Mouse (Mus musculus) thymus, postnatal 10 days (tissue): Measurements from ENCODE around the gene Top2b.

ENCODE experiments used
- DNase-seq, 2 experiments: peaks; one replicate each; pipeline ENCODE4 v3.0.0; 2021; ENCODE audit warnings: low spot score in 2 of 2

Top2b gene

GRCm38 (mm10) chr14:16364878-16365337 is at the start of gene Top2b:
Gene Top2b, plus strand, starts transcription at chr14:16365179.
- DNase-seq: peak; percentile 97

- DNase-seq: no peak
Observed at GRCm38 (mm10) chr14:16316715-16317114, 48.3 kb upstream of the Top2b start.

- no peak for DNase-seq
Observed at GRCm38 (mm10) chr14:16319818-16320217, 45.2 kb upstream of the Top2b start.

DNA sequence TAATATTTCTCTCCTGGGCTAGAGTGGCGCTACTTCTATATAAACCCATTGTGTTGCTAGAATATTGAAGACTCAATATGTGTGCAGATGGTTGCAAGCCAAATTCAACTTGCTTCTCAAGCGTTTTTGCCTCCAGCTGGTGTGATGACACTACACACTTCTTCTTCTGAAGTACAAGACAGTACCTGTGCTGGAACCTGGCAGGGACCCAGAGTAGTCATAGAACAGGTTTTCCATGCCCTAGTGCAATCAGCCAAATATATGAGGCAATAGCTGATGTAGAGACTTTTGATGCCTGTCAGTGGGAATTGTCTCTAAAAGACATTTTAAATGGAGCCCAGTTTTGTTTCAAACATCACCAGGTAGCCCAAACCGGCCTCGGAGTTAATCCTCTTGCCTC is 40.6 kb upstream of the Top2b start:
- DNase-seq: no peak

DNA sequence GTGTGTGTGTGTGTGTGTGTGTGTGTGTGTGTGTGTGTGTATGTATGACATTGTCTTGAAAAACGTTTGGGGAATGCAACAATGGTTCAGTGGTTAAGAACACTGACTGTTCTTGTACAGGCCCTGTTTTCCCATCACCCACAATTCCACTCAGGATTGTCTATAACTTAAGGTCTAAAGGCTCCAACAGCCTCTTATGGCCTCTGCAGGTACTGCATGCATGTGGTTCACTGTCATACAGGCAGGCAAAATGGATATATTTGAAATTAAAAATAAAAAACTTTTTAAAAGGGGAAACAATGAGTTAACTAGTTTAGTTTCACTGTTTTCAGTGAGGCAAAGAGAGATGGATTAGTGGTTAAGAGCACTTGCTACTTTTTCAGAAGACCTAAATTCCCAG is 39.8 kb upstream of the Top2b start:
- no peak for DNase-seq

DNA sequence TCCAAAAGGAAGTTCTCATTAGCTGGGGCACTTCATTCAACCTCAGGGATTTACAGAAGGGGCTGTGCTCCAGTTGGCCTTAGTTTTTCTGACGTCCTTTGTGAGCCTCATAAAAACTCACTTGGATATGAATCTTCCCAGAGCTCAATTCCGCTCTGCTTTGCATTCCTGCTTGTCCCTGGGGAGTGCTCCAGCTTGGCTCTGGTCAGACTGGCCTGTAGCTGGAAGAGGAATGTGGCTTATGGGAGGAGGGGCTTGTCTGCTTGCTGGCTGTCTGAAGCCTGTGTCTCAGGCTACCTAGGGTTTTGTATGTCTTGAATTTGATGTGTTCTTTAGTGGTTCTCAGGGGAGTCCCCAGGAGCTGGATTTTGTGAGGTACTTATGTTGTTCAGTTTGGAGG is 36.4 kb upstream of the Top2b start:
- DNase-seq: no peak

GRCm38 (mm10) chr14:16328959-16329480 is 36.0 kb upstream of the Top2b start:
- no peak for DNase-seq

GRCm38 (mm10) chr14:16329756-16330155 is 35.2 kb upstream of the Top2b start:
- DNase-seq: no peak

- peak in 1 of 2 experiments; percentile 38 for DNase-seq
Observed at GRCm38 (mm10) chr14:16334260-16334659, 30.7 kb upstream of the Top2b start.

- DNase-seq: peak in 1 of 2 experiments; percentile 23
Observed at GRCm38 (mm10) chr14:16335835-16336417, 29.1 kb upstream of the Top2b start.

- DNase-seq: no peak
Observed at GRCm38 (mm10) chr14:16347505-16347904, 17.5 kb upstream of the Top2b start.

GRCm38 (mm10) chr14:16359704-16360103 is 5.3 kb upstream of the Top2b start:
- DNase-seq: no peak

DNA sequence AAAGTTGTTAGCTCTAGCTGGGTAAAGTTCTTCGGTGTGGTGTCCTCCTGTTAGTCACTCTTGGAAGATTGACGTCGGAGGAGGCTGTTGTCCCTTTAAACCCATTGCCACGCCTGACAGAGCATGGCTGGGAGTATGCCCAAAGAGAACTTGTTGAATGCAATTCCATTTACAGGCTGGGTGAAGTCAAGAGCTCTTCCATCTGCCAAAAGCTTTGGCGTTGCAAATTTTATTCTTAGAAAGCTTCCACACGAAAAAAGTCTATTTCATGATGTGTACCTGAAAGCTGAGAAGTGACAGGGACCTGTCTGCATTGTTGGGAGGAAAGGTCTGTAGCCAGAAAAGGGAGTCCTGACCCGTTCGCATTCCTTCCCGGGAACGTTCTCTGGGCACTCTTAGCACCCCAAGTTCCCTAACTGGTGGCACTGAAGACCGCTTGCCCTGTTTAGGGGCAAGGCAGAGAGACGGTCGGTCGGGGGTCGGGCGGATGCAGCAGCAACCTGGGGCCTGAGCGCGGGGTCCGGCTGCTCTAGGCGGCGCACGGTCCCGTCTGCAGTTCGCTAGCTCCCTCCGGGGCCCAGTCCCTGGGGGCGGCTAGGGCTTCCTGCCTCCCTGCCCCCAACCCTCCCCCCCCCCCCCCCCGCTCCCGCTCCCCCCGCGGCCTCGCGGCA is 683 bp upstream of the Top2b start:
- peak; percentile 67 to 68 for DNase-seq

GRCm38 (mm10) chr14:16365362-16366173 is 589 bp downstream of the Top2b start:
- peak; percentile 67 for DNase-seq

DNA sequence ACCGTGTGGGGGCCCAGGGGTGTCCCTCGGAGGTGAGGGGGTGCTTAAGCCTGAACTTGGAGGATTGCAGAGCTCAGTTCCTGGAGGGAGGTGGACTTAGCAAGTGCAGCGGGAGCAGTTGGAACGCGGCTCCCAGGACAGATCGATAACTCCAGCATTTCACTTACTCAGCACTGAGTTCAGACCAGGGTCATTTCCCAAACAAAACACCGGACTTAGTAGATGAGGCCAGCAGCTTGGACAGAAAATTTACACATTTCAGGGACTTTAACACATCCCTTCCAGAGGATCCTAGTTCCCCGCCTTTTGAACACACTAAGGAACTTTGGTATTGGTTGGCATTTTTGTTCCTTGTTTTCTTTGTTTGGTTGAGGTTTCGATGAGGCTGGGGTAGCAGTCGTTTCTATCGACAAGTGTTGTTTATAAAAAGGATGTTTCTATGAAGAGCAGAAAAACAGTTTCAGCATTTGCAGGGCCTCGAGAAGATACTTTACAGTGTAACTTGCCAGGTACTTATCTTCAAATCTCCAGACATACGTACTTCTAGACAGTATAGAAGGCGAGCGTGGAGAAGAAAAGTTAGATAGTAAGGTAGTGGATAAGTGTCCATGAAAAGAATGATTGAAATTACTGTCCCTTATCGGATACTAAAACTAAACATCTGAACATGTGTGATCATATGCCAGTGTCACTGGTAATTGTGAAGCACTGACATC is 1.4 kb downstream of the Top2b start:
- no peak for DNase-seq

DNA sequence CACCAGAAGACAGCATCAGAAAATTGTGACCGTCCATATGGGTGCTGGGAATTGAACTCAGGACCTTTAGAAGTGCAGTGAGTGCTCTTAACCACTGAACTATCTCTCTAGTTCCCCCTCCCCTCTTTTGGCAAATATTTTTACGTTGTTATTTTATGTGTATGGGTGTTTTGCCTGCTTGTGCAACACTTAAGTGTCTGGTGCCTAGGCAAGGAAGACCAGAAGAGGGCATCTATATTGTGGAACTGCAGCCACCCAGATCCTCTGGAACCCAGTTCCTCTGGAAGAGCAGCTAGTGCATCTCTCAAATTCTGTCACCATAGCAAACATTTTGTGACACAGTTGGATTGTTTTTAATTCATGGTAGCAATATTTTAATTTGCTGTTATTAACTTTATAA is 2.0 kb downstream of the Top2b start:
- no peak for DNase-seq

DNA sequence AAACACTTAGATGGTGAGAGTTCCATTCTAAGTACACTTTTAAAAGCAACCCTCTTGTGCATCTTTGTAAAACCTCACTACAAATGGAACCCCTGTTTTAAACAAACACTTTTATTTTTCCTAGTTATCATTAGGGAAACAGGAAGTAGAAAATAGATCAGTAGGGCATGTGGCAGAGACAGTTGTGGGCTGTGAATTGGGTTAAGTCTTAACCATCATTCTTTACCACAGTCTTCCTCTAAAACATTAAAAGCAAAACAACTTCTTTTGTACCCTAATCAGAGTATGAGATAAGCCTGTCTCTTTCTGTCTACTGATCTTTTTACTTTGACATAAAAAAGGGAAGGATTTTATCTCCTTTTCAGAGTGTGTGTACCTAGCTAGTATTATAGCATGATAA is 7.8 kb downstream of the Top2b start:
- DNase-seq: no peak

GRCm38 (mm10) chr14:16373190-16373589 is 8.2 kb downstream of the Top2b start:
- no peak for DNase-seq

DNA sequence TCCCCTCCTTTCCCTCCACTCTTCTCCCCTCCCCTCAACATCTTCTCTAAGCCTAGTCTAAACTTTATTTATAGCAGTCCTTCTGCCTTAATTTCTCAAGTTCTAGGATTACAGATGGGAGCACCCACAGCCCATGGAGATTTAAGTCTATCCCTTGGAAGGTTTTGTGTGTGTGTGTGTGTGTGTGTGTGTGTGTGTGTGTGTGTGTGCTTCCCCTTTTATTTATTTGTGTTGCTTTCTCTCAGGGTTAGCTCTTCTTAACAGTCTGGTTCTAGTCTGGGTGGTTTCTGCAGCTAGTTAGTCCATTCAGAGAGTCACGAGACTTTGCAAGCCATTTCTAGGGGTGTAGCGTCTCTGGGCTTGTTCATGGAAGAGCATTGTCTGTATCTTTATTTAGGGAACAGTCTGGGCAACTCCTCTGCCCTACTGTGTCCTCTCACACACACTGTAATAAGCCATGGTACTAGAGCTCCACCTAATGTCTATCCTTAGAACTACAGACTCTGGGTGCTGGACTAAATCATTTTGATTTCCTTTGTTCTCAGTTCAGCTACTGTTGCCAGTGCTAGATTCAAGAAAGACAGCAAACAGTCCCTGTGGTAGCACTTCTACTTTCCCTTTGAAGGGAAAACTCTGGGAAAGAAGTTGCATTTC is 15.1 kb downstream of the Top2b start:
- DNase-seq: peak; percentile 52 to 82

DNA sequence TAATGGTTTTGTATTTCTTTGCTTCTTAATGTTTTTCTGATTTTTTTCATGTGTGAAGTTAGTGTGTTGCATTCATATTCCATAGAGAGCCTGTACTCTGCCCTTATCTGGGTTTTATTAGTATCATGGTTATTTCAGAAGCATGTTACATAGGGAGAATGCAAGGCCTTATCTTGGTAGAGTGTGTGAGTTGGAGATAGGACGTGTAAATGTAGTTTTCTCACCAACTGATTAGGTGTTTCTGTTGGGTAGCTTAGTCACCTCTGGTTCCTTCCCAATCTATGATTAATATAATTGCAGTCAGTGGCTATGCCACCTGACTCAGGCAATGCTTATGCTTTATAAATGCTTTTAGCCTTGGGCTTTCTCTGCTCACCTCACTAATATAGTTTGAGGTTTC is 19.8 kb downstream of the Top2b start:
- DNase-seq: no peak

- no peak for DNase-seq
Observed at GRCm38 (mm10) chr14:16405187-16405586, 40.2 kb downstream of the Top2b start.
